Comparison of ENCODE assay signal across 8 mouse cellular contexts in genomic region chr8:87943651-87944091, GRCm38 (mm10). TPM values are rescaled to one million over a fixed set of nuclear protein-coding genes. Genes with fewer than 3 reads are reported as not detected.
DNase-seq lines count a peak whose midpoint lies in the region; ATAC-seq and TF ChIP-seq lines count a peak whose summit lies in the region.

No protein-coding gene starts in this region.

- TF ChIP-seq CTCF in kidney, postnatal 0 days (IDR thresholded peaks at IDR 0.05; ENCODE audit: low read depth): no peak

- H3K4me2 ChIP-seq in kidney, postnatal 0 days (ENCODE audit: low read length): peak overlapping the region; percentile 63
- peak overlapping the region; percentile 76 for H3K4me2 ChIP-seq in forebrain, embryonic 12.5 days
- peak overlapping the region; percentile 78 for H3K4me2 ChIP-seq in limb, embryonic 14.5 days (replicated peaks; ENCODE audit: low read depth, low read length, severe bottlenecking)
- peak overlapping the region; percentile 85 for H3K4me2 ChIP-seq in stomach, embryonic 14.5 days (replicated peaks; ENCODE audit: low read depth, low read length)

- peak overlapping the region; percentile 31 for H3K4me3 ChIP-seq in kidney, postnatal 0 days (replicated peaks; ENCODE audit: low read depth, low read length)
- H3K4me3 ChIP-seq in brown adipose tissue, adult 24 weeks (ENCODE audit: insufficient read depth, low read depth, low read length): peak overlapping the region; percentile 15; the same call in 1 of the 2 replicates
- H3K4me3 ChIP-seq in forebrain, embryonic 12.5 days (replicated peaks): peak overlapping the region; percentile 41
- H3K4me3 ChIP-seq in limb, embryonic 14.5 days (replicated peaks; ENCODE audit: low read length): peak overlapping the region; percentile 33
- H3K4me3 ChIP-seq in stomach, embryonic 14.5 days (ENCODE audit: low read depth, low read length): peak overlapping the region; percentile 35

- 8% methylated on average over 36 of the region's 42 CpGs for WGBS in kidney, postnatal 0 days
- WGBS in forebrain, embryonic 12.5 days: 4% methylated on average over 42 of the region's 42 CpGs
- 4% methylated on average over 38 of the region's 42 CpGs for WGBS in limb, embryonic 14.5 days
- 11% methylated on average over 40 of the region's 42 CpGs for WGBS in stomach, embryonic 14.5 days

- peak overlapping the region; percentile 67 for H3K9ac ChIP-seq in kidney, postnatal 0 days (ENCODE audit: low read depth, low read length)
- H3K9ac ChIP-seq in forebrain, embryonic 12.5 days: peak overlapping the region; percentile 65
- peak overlapping the region; percentile 61 for H3K9ac ChIP-seq in limb, embryonic 14.5 days (ENCODE audit: low read depth, low read length, severe bottlenecking)
- peak overlapping the region; percentile 45; the same call in 1 of the 2 replicates for H3K9ac ChIP-seq in stomach, embryonic 14.5 days (replicated peaks; ENCODE audit: low read depth, low read length)

- H3K27me3 ChIP-seq in kidney, postnatal 0 days (ENCODE audit: insufficient read depth, low read length): no peaks in the 10 kb centered on the region
- peaks cover 3% of the 10 kb centered on the region; the same call in 1 of the 2 replicates for H3K27me3 ChIP-seq in forebrain, embryonic 12.5 days
- H3K27me3 ChIP-seq in limb, embryonic 14.5 days (ENCODE audit: control insufficient read depth, insufficient read depth, low read length): no peaks in the 10 kb centered on the region
- no peaks in the 10 kb centered on the region for H3K27me3 ChIP-seq in stomach, embryonic 14.5 days (ENCODE audit: control insufficient read depth, insufficient read depth, low read length)

- DNase-seq in kidney, postnatal 0 days (ENCODE audit: low spot score): no peak
- no peak for DNase-seq in kidney, adult 8-10 months
- DNase-seq in limb, embryonic 14.5 days (ENCODE audit: low spot score): no peak
- no peak for DNase-seq in frontal cortex, adult 2 months (ENCODE audit: extremely low spot score in 1 of 2, low spot score in 1 of 2)
- no peak for DNase-seq in spleen, postnatal 10 days (ENCODE audit: low spot score in 2 of 2)

- TF ChIP-seq POLR2A in limb, embryonic 14.5 days (IDR thresholded peaks at IDR 0.05; ENCODE audit: borderline replicate concordance, extremely low read depth, insufficient read depth, insufficient read length): no peak

- H3K27ac ChIP-seq in kidney, postnatal 0 days: peak overlapping the region; percentile 42
- H3K27ac ChIP-seq in brown adipose tissue, adult 24 weeks (replicated peaks; ENCODE audit: low read depth, low read length): no peak overlapping the region
- H3K27ac ChIP-seq in forebrain, embryonic 12.5 days: 0 out of 2 replicates have a peak overlapping the region, but pooled peaks have one; percentile 42
- no peak overlapping the region for H3K27ac ChIP-seq in limb, embryonic 14.5 days (replicated peaks; ENCODE audit: low read depth, low read length)
- no peak overlapping the region for H3K27ac ChIP-seq in stomach, embryonic 14.5 days (ENCODE audit: low read length)

- ATAC-seq in kidney, postnatal 0 days (replicated peaks; ENCODE audit: low FRiP score, low read depth): peak; percentile 4; the same call in 1 of the 2 replicates
- peak; percentile 51; the same call in 1 of the 2 replicates for ATAC-seq in forebrain, embryonic 12.5 days (ENCODE audit: low FRiP score)
- no peak; the same call in 1 of the 2 replicates for ATAC-seq in limb, embryonic 14.5 days (ENCODE audit: low FRiP score, low read depth)
- ATAC-seq in stomach, embryonic 14.5 days (ENCODE audit: insufficient number of reproducible peaks, insufficient read depth, low FRiP score, low read depth): 0 out of 2 replicates have a peak, but pooled peaks have one; percentile 23

- no peaks in the 10 kb centered on the region for H3K9me3 ChIP-seq in kidney, postnatal 0 days (replicated peaks; ENCODE audit: low read length)
- H3K9me3 ChIP-seq in forebrain, embryonic 12.5 days: no peaks in the 10 kb centered on the region
- no peaks in the 10 kb centered on the region for H3K9me3 ChIP-seq in limb, embryonic 14.5 days (ENCODE audit: control insufficient read depth, low read length)
- H3K9me3 ChIP-seq in stomach, embryonic 14.5 days (ENCODE audit: control insufficient read depth, low read depth, low read length): no peaks in the 10 kb centered on the region

- H3K36me3 ChIP-seq in kidney, postnatal 0 days (ENCODE audit: insufficient read depth, low read length): no peaks in the 10 kb centered on the region
- H3K36me3 ChIP-seq in forebrain, embryonic 12.5 days (replicated peaks): peaks cover 6% of the 10 kb centered on the region; the same call in 1 of the 2 replicates
- H3K36me3 ChIP-seq in limb, embryonic 14.5 days (ENCODE audit: control insufficient read depth, insufficient read depth, low read length): no peaks in the 10 kb centered on the region
- H3K36me3 ChIP-seq in stomach, embryonic 14.5 days (ENCODE audit: control insufficient read depth, insufficient read depth, low read length): no peaks in the 10 kb centered on the region

- H3K4me1 ChIP-seq in kidney, postnatal 0 days (replicated peaks; ENCODE audit: insufficient read depth, low read length): peaks cover 23% of the 10 kb centered on the region
- peaks cover 40% of the 10 kb centered on the region for H3K4me1 ChIP-seq in brown adipose tissue, adult 24 weeks (ENCODE audit: control insufficient read depth, insufficient read depth, insufficient read length, low read length)
- peaks cover 62% of the 10 kb centered on the region for H3K4me1 ChIP-seq in forebrain, embryonic 12.5 days
- peaks cover 48% of the 10 kb centered on the region for H3K4me1 ChIP-seq in limb, embryonic 14.5 days (ENCODE audit: control insufficient read depth, insufficient read depth, low read length)
- H3K4me1 ChIP-seq in stomach, embryonic 14.5 days (ENCODE audit: control insufficient read depth, insufficient read depth, low read length): peaks cover 23% of the 10 kb centered on the region

RNA-seq across cellular contexts. Expression of gene Zfp423, which starts 15.7 kb away (rescaled TPM):
- 5.9 and 6.1 TPM in 2 replicates for polyA plus RNA-seq in kidney, postnatal 0 days (2015; fragmentation: Nextera tagmentation; extraction: Ambion mirVana)
- 10.1 and 14.0 TPM in 2 replicates for polyA plus RNA-seq in brown adipose tissue, adult 24 weeks (2012; ENCODE audit: insufficient read depth, insufficient read length, missing spikeins)
- 35.0 and 36.6 TPM in 2 replicates for polyA plus RNA-seq in forebrain, embryonic 12.5 days (2016; fragmentation: Nextera tagmentation; extraction: Ambion mirVana)
- polyA plus RNA-seq in limb, embryonic 14.5 days (2012; rRNA removed): 46.4 and 59.9 TPM in 2 replicates
- 24.4 and 33.2 TPM in 2 replicates for polyA plus RNA-seq in limb, embryonic 14.5 days (2014; fragmentation: Nextera tagmentation; extraction: Ambion mirVana)
- polyA plus RNA-seq in stomach, embryonic 14.5 days (2014; fragmentation: Nextera tagmentation; extraction: Ambion mirVana): 13.6 and 15.3 TPM in 2 replicates
- 21.3 and 31.1 TPM in 2 replicates for polyA plus RNA-seq in frontal cortex, adult 2 months (2012; rRNA removed)

Comparison
In these comparisons a context has a peak if more than half of its experiments do, and no peak if none do; other contexts are left out.
1. H3K27ac ChIP-seq: peak in kidney, postnatal 0 days (single experiment) and forebrain, embryonic 12.5 days (single experiment); none in brown adipose tissue, adult 24 weeks (single experiment), limb, embryonic 14.5 days (single experiment) and stomach, embryonic 14.5 days (single experiment).
2. Peak in every context shown above with its lines, with median percentiles within 50 percentile points of each other: H3K4me2 ChIP-seq, H3K4me3 ChIP-seq and H3K9ac ChIP-seq.